Mouse (Mus musculus): Measurements from ENCODE around the gene Dnase1l2.

The Dnase1l2 gene

DNA sequence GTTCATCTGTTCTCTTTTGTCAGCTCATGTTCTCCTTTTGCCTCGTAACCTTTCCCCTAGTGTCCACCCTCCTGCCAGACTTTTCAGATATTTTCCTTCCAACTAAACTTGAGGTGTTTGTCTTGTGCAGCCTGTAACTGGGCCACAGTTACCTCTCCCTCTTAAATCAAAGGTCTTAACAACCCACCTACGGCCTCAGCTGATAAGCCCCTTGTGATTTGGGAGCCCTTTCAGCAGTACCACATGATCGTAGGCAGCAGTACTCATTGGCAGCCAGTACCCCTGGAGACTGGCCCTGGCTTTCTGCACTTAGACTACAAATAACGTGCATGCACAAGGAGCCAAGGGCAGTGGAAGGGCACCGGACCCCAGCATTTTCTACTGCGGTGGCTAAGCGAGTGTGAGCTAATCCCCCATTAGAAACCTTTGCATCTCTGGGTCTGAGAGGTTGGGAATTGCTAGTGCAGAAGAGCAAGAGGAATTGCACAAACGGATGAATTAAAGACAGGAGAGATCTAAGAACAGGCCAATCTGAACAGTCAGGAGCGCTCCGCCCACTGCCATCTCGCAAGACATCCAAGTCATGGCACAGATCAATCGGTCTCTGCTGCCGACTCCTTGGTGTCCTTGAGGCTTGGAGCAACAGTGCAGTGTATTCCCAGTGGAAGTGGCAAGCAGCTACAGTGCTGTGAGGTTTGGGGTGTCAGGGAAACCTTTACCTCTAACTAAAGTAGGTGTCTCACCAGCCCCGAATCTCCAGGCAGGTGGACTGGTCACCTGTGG is 13.5 kb downstream of the Dnase1l2 start:
- 76% methylated on average over 14 of the region's 14 CpGs for WGBS

DNA sequence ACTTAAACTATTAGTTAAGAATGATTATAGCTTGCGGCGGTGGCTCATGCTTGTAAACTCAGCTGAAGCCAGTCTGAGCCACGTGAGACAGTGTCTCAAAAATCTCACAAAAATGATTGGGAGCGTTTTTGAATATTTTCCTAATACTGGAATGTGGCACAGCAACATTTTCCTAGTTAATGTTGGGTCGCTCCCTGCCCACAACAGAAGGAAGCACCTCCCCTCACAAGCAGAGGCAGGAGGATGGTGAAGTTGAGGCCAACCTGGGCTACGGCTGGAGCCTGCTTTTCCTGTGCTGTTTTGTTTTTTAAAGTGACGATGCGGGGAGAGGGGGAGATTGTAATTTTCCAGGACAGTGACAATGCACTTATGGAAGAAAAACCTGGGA is 15.7 kb downstream of the Dnase1l2 start:
- 14% methylated on average over 8 of the region's 8 CpGs for WGBS

DNA sequence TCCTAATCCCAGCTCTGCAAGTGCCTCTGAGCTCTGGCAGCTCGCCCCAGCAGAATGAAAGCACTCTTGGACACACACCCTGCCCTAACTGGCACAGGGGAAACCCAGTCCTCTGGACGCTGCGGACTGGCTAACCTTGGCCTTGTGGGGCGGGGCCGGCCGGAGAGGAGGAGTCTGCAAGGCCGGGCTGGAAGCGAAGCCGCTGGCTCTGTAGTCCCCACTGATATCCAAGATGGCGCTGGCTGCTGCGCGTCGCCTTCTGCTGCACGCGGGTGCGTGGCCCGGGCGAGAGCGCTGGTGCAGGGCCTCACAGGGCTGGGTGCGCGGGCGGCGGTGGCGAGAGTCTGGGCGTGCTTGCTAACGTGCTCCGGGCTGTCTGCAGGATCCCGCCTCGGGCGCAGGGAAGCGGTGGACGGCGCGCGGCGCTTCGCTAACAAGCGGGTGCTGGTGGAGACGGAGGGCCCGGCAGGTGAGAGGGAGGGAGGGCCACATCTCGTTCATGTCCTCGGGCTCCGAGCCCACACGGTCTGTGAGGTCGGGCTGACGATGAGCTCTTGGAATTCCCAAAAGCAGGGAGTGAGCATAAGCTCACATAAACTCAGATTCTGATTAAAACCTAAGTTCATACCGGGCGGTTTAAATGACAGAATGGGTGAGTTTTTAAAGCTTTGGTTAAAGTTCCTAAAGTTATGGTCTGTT is 16.3 kb downstream of the Dnase1l2 start, which contains the start of gene Eci1:
Eci1 (plus strand) TSS at position 171 of the 699 bp plus-strand sequence.
- under 1% methylated on average over 48 of the region's 48 CpGs for WGBS

DNA sequence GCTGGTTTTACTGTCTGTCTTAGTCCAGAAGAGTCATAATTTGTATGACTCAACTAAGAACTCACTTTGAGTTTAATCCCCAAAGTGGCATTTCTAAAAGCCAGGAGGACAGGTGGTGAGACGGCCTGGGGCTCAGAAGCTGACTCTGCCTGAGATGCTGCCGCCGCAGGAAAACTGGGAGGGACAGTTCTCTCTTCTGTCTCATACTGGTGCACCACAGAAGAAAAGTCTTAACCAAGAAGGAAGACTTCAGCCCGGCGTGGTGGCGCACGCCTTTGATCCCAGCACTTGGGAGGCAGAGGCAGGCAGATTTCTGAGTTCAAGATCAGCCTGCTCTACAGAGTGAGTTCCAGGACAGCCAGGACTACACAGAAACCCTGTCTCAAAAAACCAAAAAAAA is 17.0 kb downstream of the Dnase1l2 start:
- WGBS, result 83% methylated on average over 7 of the region's 7 CpGs

DNA sequence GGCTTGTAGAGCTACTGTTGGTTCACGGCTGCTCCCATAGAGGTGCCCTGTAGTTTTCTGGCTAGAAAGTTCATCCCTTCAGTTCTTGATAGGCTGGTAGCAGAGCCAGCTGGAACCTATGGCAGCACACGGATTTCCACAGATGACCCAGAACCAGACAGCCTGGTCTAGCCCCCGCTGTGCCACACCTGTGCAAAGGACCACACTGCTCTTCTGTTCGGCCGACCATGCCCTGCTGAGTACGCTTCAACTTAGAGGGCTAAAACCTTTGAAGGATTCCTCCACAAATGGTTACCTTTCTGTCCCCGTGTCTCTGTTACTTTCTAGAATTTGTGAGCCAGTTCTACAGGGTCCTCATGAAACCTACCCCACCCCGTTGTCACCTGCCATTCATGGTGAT is 17.6 kb downstream of the Dnase1l2 start:
- WGBS, result 96% methylated on average over 6 of the region's 8 CpGs

DNA sequence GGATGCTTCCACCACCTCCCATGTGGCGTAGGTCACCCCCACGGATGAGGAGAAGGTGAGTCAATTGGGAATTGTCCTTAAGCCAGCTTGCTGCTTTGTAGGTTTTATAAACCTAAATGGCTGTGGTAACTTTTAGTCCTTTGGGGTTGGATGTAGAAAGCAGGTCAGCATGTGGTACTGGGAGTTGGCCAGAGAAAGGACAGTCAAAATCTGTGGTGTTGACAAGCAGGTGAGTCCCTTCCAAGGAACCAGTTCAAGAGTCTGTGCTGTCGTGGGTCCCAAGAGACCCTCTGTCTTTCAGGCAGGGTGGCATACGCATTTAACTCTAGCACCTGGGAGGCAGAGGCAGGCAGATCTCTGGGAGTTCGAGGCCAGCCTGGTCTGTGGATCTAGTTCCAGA is 18.4 kb downstream of the Dnase1l2 start:
- 89% methylated on average over 5 of the region's 5 CpGs for WGBS

DNA sequence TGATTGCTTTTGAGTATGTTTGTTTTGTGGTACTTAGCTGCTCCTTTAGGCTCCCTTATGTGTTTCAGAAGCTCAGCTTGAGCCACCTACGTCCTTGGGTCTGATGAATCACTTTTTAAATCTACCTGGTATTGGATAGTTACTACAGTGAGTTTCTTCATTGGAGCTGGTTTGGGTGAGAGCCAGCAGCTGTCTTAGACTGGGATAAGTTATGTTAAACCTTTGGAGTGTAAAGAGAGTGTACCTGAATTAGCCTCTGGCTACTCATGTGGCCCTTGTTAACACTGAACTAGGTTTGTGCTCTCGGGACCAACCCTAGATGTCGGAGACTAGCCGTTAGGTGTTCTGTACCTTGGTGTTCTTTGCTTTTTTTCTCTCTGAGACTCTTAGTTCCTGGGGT is 19.8 kb downstream of the Dnase1l2 start:
- WGBS, result 89% methylated on average over 4 of the region's 4 CpGs

DNA sequence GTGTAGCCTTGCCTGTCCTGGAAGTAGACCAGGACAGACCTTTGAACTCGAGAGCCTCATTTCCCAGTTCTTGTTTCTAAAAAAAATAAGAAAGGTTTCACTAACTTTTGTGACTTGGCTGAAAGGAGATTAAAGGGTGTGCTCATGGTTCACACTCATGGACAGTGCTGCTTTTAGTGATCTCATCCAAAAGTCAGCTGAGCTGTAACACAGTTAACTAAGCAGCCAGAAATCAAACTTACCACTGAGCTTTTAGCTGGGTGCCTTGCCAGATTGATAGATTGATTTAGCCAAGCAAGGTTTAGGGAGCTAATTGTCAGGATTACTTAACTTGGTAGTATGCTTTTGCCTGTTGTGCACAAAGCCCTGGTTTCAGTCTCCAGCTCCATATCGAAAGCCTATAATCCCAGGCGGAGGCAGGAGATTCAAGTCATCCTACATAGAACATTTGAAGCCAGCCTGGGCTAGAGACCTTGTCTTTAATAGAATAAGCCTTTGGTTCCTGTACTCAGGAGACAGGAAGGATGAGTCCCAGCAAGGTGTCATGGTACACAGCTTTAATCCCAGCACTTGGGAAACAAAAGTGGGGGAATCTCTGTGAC is 26.8 kb downstream of the Dnase1l2 start:
- WGBS, result 80% methylated on average over 3 of the region's 3 CpGs

DNA sequence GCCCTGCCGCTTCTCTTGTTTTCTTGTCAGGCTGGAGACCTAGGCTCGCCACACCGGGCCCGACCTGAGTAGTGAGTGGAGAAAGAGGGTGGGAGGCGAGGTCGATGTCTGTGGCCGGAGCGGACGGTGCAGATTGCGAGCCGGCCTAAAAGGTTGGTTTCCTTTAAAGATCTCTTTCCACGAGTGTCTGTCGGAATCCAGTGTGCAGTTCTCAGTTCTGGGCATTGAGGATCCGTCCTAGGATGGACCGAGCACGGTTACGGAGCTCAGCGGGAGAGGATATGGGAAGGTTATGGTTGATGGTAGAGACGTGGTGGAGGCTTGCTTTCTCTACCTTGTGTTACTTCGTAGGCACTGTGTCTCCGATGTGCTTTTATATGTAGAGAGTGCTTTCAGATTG is 27.9 kb downstream of the Dnase1l2 start:
- under 1% methylated on average over 21 of the region's 21 CpGs for WGBS

DNA sequence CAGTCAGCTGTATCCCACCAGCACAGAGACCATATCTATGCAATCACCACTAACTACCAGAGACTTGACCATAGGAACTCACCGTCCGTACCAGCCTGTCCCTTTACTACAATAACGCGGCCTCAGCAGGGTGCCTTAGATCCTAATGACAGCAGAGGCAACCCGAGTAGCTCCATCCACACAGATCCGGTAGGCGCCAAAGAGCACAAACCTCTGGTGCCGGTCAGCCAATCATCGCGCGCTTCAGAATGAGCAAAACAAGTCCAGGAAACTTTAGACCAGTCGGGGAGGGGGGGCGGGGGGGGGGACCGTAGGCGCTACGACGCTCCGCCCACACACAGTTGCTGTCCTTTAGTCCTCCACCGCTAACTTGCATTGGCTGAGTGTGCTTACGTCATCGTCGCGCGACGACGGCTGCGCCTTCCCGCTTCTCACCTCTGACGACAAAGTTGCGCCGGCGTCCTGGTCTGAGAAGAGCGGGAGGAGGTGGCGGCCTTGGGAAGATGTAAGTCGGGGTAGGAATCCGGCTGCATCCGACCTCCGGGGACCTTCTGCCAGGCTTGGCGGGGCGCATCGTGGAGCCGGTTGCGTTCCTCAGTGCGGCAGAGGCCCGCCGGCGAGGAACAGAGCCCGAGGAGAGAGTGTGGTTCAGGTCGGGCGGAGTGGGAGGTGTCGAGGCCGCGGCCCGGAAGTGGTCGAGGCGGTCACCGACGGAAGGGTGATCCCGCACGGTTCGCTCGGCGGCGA is 28.5 kb downstream of the Dnase1l2 start, which contains the start of gene Rnps1:
Rnps1 (plus strand) TSS at position 336 of the 747 bp plus-strand sequence.
- WGBS, result under 1% methylated on average over 64 of the region's 64 CpGs

DNA sequence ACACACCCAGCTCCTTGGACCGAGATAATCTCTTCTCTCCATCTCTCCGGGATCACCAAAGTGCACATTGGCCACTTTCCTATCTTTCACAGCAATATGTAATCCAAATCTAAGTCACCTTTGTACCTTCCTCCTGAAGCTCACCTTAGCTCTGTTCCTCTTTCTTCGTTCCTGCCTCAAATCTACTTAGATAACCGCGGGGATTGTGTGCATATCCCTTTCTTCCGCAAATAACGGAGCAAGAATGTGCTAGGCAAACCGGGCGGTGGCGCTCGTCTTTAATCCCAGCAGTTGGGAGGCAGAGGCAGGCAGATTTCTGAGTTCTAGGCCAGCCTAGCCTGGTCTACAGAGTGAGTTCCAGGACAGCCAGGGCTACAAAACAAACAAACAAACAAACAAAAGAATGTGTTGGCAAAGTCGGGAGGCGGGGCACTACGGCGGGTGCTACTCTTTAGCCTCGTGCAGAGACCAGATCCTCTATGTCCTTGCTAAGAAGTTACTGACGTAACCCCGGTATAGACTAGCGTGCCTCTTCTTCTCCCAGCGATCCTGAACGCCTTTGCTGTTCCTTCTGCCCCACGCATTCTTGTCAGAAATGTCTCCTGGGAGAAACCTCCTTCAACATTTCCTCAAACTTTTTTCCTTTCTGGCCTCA is 29.2 kb downstream of the Dnase1l2 start:
- 26% methylated on average over 22 of the region's 22 CpGs for WGBS

DNA sequence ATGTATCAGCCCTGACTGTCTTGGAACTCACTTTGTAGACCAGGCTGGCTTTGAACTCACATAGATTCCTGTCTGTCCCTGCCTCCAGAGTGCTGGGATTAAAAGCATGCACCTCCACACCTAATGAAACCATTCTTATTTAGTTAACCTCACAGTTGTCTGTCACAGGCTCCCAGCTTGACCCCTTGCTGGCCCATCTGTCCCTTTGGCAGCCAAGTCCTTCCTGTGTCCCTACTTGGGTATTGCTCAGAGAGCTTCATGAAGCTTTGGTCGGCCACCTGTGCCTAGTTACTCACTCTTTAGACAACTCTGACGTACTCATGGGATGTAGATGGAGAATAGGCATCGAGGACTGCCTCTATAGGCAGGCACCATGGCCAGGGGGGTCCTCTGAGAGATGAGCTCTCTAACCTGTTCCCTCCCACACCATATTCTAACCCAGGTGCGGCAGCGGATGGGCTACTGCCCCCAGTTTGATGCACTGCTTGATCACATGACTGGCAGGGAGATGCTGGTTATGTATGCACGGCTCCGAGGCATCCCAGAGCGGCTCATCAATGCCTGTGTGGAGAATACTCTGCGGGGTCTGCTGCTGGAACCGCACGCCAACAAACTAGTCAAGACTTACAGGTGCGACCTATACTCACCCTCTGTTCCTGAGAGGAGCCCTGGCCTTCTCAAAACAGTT is 35.6 kb downstream of the Dnase1l2 start:
- 85% methylated on average over 12 of the region's 12 CpGs for WGBS

DNA sequence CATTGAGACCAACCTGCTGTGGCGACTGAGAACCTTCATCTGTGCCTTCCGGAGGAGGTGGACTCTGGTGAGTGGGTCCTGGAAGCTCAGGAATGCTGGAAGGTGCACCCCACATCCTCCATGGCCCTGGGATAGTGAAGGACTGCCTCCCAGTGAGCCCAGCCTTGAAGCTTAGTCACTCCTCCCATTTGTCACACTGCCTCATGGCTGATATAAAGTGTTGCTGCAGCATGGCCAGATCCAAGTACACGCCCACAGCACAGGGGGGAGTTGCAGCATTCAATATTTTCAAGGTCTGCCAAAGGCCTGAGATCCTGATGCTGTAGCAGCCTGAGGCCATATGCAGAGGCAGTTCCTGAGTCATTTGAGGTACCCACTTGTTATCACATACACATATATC is 40.5 kb downstream of the Dnase1l2 start:
- WGBS, result 64% methylated on average over 3 of the region's 3 CpGs

DNA sequence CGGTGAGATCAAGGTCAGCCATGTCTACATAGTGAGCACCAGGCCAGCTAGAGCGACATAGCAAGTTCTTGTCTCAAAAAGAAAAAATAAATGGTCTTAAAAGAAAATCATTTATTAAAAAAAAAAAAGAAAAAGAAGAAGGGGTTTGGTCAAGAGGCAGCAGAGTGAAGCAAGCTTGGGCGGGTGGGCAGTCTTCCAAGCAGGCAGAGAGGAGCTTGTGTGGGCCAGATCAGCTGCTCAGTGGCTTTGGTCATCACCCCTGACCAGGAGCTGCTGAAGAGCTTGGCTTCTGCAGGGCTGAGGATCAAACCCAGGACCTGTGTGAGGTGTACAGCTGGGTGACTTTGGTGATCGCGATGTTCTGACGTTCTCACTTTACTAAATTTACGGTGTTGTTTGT is 48.4 kb downstream of the Dnase1l2 start:
- 73% methylated on average over 7 of the region's 7 CpGs for WGBS

DNA sequence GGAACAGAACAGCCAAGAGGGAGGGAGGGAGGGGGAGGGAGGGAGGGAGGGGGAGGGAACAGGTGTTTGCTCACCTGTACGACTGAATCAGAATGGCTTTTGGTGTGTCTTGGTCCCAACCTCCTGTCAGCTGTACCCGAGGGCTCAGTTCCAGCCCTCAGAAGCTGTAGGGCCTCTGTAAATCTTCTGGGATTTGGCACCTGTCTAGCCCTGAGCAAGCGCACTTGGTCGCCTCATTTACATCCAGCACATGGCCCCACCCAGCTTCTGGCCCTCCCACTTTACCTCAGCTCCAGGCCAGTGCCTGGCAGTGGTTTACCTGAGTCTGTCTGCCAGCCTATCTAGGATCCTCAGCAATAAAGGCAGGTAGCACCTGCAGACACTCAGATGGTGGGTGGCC is 49.4 kb downstream of the Dnase1l2 start:
- WGBS, result 49% methylated on average over 4 of the region's 4 CpGs

DNA sequence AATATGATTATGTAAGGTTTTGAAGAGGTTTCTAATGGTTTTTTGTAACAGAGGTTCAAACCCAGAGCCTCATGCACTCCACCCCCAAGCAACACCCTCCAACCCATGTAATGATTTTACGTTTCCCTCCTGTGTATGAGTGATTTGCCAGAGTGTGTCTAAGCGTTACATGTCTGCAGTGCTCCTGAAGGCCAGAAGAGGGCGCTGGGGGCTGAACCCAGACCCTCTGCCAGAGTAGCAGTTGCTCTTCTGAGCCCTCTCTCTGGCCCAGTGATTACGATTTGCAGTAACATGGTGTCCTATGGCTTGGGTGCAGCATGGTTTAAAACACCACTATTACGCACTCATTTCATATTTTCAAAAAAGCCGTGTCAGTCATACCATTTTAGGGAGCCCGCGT is 51.8 kb downstream of the Dnase1l2 start:
- WGBS, result 72% methylated on average over 8 of the region's 8 CpGs

Data from cerebral cortex, adult 2 months (tissue).